Mouse (Mus musculus): ENCODE measurements at regions not wholly inside any gene's neighbourhood (a gene's known extent, or its start where the extent isn't known, plus 50 kb on each side); places are given as distances from the start of the nearest gene placed in this dataset.

DNA sequence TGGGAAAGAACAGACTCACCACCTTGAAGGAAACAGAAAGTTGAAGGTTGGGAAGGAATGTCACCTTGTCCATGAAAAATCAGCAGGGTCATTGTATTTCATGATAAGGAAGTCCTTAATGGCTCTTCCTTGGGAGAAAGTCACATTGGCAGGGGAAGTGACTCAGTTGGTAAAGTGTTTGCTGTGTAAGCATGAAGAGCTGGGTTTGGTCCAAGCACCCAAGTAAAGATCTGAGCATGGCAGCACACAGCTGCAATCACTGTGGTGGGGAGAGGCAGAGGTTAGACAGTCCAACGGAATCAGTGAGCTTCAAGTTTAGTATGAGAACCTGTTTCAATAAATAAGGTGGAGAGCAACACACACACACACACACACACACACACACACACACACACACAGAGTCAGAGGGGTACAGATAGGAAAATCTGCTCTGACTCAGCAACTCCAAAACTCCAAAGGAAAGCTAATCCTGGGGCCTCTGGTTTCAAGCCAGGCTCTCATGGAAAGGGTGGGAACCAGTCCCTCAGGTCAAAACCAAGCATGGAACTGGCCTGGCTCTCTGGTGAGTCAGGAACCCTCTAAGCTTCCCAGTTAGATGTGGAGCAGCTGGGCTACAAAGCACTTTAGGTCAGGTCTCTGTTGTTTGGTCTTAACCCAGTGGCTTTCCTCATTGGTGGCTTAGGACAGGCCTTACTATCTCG, 180.2 kb upstream of the Jade1 start:
- DNase-seq (ENCODE audit: low spot score) (no peak), ATAC-seq (replicated peaks; ENCODE audit: low FRiP score, low read depth) (no peak)
- no peak for TF ChIP-seq CTCF (IDR thresholded peaks at IDR 0.05; ENCODE audit: low read depth)
- WGBS: 79% methylated on average over 2 of the region's 2 CpGs
- no peaks in the 10 kb centered on the region for H3K9me3 ChIP-seq (replicated peaks; ENCODE audit: low read length)
- no peaks in the 10 kb centered on the region for H3K36me3 ChIP-seq (ENCODE audit: insufficient read depth, low read length)
- H3K9ac ChIP-seq (ENCODE audit: low read depth, low read length): no peak overlapping the region
- no peak overlapping the region for H3K27ac ChIP-seq
- H3K4me1 ChIP-seq (replicated peaks; ENCODE audit: insufficient read depth, low read length): no peaks in the 10 kb centered on the region
- no peaks in the 10 kb centered on the region for H3K27me3 ChIP-seq (ENCODE audit: insufficient read depth, low read length)
- no peak overlapping the region for H3K4me2 ChIP-seq (ENCODE audit: low read length)
- H3K4me3 ChIP-seq (replicated peaks; ENCODE audit: low read depth, low read length): no peak overlapping the region

DNA sequence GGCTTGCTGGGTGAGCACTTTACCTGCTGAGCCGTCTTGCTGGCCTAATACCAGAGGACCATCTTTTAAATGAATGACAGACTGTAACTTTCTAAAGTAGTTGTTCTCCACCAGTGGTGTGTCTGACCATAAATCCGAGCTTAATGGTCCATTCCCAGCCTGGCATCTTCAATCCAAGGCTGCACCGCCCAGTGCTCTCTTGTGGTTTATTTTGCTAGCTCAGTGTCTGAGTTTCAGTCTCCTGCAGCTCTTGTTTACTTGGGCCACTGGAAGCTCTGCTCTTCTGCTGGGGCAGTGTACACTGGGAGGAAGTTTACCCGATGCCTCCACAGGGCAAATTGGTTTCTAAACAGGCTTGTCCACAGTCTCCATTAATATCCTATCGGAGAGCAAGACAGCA, 182.3 kb upstream of the Jade1 start:
- WGBS: 35% methylated on average over 5 of the region's 5 CpGs
- H3K4me2 ChIP-seq (ENCODE audit: low read length): no peak overlapping the region
- no peak overlapping the region for H3K27ac ChIP-seq

DNA sequence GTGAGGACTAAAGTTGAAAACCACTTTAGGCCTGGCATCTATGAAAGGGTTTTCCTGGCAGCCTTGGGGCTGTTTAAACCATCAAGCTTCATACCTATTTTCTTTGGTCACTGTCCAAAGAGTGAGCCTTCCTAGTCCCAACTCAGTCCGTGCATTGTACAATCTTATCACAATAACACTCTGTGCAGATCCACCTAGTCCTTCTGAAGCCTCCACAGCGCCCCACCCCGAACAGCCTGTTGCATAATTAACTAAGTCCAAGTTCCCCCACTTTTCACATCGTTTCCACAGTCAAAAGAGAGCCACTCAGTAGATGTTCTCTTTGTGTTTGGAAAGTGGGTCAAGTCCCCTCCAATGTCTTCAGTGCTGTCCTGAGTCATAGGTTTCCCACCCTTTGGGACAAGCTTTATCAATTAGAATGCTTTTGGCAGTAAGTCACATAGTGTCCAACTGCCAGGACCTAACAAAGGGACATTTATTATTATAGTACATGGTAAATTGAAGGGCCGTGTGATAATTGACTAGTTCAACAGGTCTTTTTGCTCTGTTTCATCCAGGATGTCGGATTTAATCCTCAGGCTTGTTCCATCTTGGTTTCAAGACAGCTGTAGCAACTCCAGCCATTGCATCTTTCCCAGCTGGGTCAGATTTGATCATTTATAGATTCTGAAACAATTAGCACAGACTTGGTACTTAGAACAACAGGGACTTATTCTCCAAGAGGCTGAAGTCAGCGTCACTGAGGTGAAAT, 187.0 kb upstream of the Jade1 start:
- DNase-seq (ENCODE audit: low spot score) (no peak), ATAC-seq (replicated peaks; ENCODE audit: low FRiP score, low read depth) (no peak)
- WGBS: 83% methylated on average over 7 of the region's 7 CpGs
- Histone ChIP-seq H3K27me3 (ENCODE audit: insufficient read depth, low read length) (no peaks in the 10 kb centered on the region), H3K4me3 (replicated peaks; ENCODE audit: low read depth, low read length) (no peak overlapping the region), H3K4me2 (ENCODE audit: low read length) (no peak overlapping the region), H3K9ac (ENCODE audit: low read depth, low read length) (no peak overlapping the region), H3K4me1 (replicated peaks; ENCODE audit: insufficient read depth, low read length) (peaks cover 3% of the 10 kb centered on the region; the same call in 1 of the 2 replicates), H3K9me3 (replicated peaks; ENCODE audit: low read length) (no peaks in the 10 kb centered on the region), H3K27ac (no peak overlapping the region), H3K36me3 (ENCODE audit: insufficient read depth, low read length) (no peaks in the 10 kb centered on the region)
- no peak for TF ChIP-seq CTCF (IDR thresholded peaks at IDR 0.05; ENCODE audit: low read depth)

More for the DNA sequence above, 182.3 kb upstream of the Jade1 start:
- no peak overlapping the region for H3K9ac ChIP-seq (ENCODE audit: low read depth, low read length)
- H3K4me3 ChIP-seq (replicated peaks; ENCODE audit: low read depth, low read length): no peak overlapping the region
- DNase-seq (ENCODE audit: low spot score) (peak; percentile 74), ATAC-seq (replicated peaks; ENCODE audit: low FRiP score, low read depth) (no peak)
- no peaks in the 10 kb centered on the region for H3K36me3 ChIP-seq (ENCODE audit: insufficient read depth, low read length)
- no peaks in the 10 kb centered on the region for H3K9me3 ChIP-seq (replicated peaks; ENCODE audit: low read length)
- H3K27me3 ChIP-seq (ENCODE audit: insufficient read depth, low read length): no peaks in the 10 kb centered on the region
- TF ChIP-seq CTCF (IDR thresholded peaks at IDR 0.05; ENCODE audit: low read depth): 0 out of 2 replicates have a peak, but pooled peaks have one; percentile 5
- H3K4me1 ChIP-seq (replicated peaks; ENCODE audit: insufficient read depth, low read length): no peaks in the 10 kb centered on the region

DNA sequence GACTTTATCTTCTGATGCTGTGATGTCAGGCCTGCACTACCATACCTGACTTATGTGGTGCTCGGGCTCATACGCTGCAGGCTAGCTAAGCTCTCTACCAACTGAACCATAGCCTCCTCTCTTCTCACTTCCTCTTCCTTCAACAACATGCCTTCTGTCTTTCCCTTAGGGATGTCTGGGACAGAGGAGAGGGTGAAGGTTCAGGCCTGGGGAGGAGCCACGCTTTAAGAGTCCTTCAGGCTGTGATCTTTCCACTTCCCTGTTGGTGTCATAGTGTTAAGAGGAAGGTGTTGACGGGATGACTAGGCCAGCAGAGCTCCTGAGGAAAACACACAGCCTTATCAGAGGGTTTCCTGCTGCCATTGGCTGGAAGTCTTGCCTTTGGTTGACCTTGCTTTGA, 188.8 kb upstream of the Jade1 start:
- H3K4me1 ChIP-seq (replicated peaks; ENCODE audit: insufficient read depth, low read length): peaks cover 3% of the 10 kb centered on the region; the same call in 1 of the 2 replicates
- H3K36me3 ChIP-seq (ENCODE audit: insufficient read depth, low read length): no peaks in the 10 kb centered on the region
- ATAC-seq (replicated peaks; ENCODE audit: low FRiP score, low read depth): 0 out of 2 replicates have a peak, but pooled peaks have one; percentile 46
- no peak overlapping the region for H3K9ac ChIP-seq (ENCODE audit: low read depth, low read length)
- H3K27ac ChIP-seq: no peak overlapping the region
- no peak for TF ChIP-seq CTCF (IDR thresholded peaks at IDR 0.05; ENCODE audit: low read depth)
- H3K4me3 ChIP-seq (replicated peaks; ENCODE audit: low read depth, low read length): no peak overlapping the region
- no peak for DNase-seq (ENCODE audit: low spot score)
- H3K27me3 ChIP-seq (ENCODE audit: insufficient read depth, low read length): no peaks in the 10 kb centered on the region
- no peak overlapping the region for H3K4me2 ChIP-seq (ENCODE audit: low read length)
- 53% methylated on average over 4 of the region's 4 CpGs for WGBS
- H3K9me3 ChIP-seq (replicated peaks; ENCODE audit: low read length): no peaks in the 10 kb centered on the region

DNA sequence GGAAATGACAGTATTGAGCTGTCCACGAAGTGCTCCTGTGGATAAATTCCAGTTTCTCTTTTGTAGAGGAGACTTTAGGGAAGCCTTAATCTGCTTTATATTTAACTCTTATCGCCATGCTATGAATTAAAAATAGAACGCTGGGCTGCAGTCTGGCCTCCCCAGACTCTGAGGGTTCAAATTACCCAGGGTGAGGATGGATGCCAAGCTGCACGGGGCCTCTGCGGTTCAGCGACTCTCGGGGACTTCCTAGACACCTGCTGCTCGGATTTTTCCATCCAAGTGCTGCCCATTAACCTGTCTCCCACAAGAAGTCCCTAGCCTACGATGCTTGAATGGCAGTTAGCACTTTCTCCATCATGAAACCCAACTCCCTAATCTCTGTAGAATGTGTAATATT, 189.3 kb upstream of the Jade1 start:
- Histone ChIP-seq H3K9me3 (replicated peaks; ENCODE audit: low read length) (no peaks in the 10 kb centered on the region), H3K36me3 (ENCODE audit: insufficient read depth, low read length) (no peaks in the 10 kb centered on the region), H3K4me3 (replicated peaks; ENCODE audit: low read depth, low read length) (no peak overlapping the region), H3K4me2 (ENCODE audit: low read length) (no peak overlapping the region), H3K27me3 (ENCODE audit: insufficient read depth, low read length) (no peaks in the 10 kb centered on the region), H3K4me1 (replicated peaks; ENCODE audit: insufficient read depth, low read length) (peaks cover 3% of the 10 kb centered on the region; the same call in 1 of the 2 replicates), H3K27ac (no peak overlapping the region), H3K9ac (ENCODE audit: low read depth, low read length) (no peak overlapping the region)
- no peak for TF ChIP-seq CTCF (IDR thresholded peaks at IDR 0.05; ENCODE audit: low read depth)
- 26% methylated on average over 9 of the region's 9 CpGs for WGBS
- ATAC-seq (replicated peaks; ENCODE audit: low FRiP score, low read depth) (no peak), DNase-seq (ENCODE audit: low spot score) (peak; percentile 44)

DNA sequence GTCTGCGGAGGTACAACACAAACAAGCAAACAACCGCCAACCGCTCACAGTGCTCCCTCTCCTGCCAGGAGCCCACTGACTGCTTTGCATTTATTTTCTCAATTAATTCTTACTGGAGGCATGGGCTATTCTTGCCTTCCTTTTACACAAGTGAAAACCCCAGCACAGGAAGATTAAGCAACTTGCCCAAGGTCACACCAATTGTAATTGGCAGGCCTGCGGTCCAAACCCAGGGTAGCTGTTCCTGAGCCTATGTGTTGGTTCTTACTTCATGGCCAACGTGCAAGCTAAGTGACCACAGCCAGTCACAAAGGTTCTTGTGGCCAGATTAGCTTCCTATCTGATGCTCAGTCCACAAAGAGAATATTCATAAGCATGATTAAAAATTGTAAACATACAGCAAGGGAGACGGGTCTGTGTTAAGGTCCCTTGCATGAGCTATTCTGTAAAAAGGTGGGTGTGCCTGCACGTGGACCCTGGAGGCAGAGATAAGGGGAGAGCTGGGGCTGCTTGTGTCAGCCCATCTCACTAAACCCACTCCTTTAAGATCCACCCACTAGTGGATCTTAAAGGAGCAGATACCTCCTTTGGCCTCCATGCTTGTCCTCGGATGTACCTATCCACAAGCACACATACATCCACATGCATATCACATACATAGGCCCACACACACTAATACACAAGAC, 190.2 kb upstream of the Jade1 start:
- ATAC-seq (replicated peaks; ENCODE audit: low FRiP score, low read depth) (no peak), DNase-seq (ENCODE audit: low spot score) (no peak)
- no peak overlapping the region for H3K27ac ChIP-seq
- no peak for TF ChIP-seq CTCF (IDR thresholded peaks at IDR 0.05; ENCODE audit: low read depth)
- no peaks in the 10 kb centered on the region for H3K27me3 ChIP-seq (ENCODE audit: insufficient read depth, low read length)
- H3K4me3 ChIP-seq (replicated peaks; ENCODE audit: low read depth, low read length): no peak overlapping the region
- no peaks in the 10 kb centered on the region for H3K9me3 ChIP-seq (replicated peaks; ENCODE audit: low read length)
- no peaks in the 10 kb centered on the region for H3K36me3 ChIP-seq (ENCODE audit: insufficient read depth, low read length)
- H3K9ac ChIP-seq (ENCODE audit: low read depth, low read length): no peak overlapping the region
- H3K4me2 ChIP-seq (ENCODE audit: low read length): no peak overlapping the region
- 69% methylated on average over 8 of the region's 8 CpGs for WGBS
- H3K4me1 ChIP-seq (replicated peaks; ENCODE audit: insufficient read depth, low read length): peaks cover 3% of the 10 kb centered on the region; the same call in 1 of the 2 replicates
